Mouse (Mus musculus): ENCODE measurements around the gene Hist1h2bq. TPM values are rescaled to one million over a fixed set of nuclear protein-coding genes. Genes with fewer than 3 reads are reported as not detected.
"Not testable (repeated sequence)": the region's sequence is repeated elsewhere in the genome, so short reads cannot be mapped to it uniquely, and the experiment has no call there.

Hist1h2bq gene
- polyA plus RNA-seq, 1 experiment: 72.0 TPM

GRCm38 (mm10) chr13:21847883-21848282, 37.9 kb upstream of the Hist1h2bq start:
- no peak for TF ChIP-seq USF1 (IDR thresholded peaks at IDR 0.05; ENCODE audit: low read depth)
- no peak for TF ChIP-seq E2F4 (IDR thresholded peaks at IDR 0.05; ENCODE audit: insufficient read depth)
- no peak for TF ChIP-seq MYOD1 (IDR thresholded peaks at IDR 0.05; ENCODE audit: control insufficient read depth in 1 of 3, insufficient read length in 2 of 3, low read depth in 2 of 3)
- no peak for TF ChIP-seq REST (IDR thresholded peaks at IDR 0.05; ENCODE audit: insufficient read depth, insufficient read length)
- no peak for TF ChIP-seq CEBPB (IDR thresholded peaks at IDR 0.05; ENCODE audit: insufficient read depth, poor library complexity, severe bottlenecking)
- no peak for TF ChIP-seq POLR2AphosphoS2 (IDR thresholded peaks at IDR 0.05; ENCODE audit: insufficient read length, low read depth)
- no peak for TF ChIP-seq SRF (IDR thresholded peaks at IDR 0.05; ENCODE audit: control insufficient read depth, insufficient read length, low read depth)
- TF ChIP-seq TCF3 (IDR thresholded peaks at IDR 0.05; ENCODE audit: insufficient read length, low read depth): no peak
- TF ChIP-seq MYOG (IDR thresholded peaks at IDR 0.05; ENCODE audit: control insufficient read depth in 1 of 3, insufficient read depth in 1 of 3, insufficient read length in 2 of 3, low read depth in 2 of 3): no peak
- TF ChIP-seq TCF12 (IDR thresholded peaks at IDR 0.05; ENCODE audit: insufficient read depth, poor library complexity, severe bottlenecking): no peak
- no peak overlapping the region for H3K4me2 ChIP-seq (ENCODE audit: low read depth)
- no peaks in the 10 kb centered on the region for H3K79me2 ChIP-seq (ENCODE audit: control insufficient read depth, insufficient read depth)
- H3ac ChIP-seq (ENCODE audit: control insufficient read depth, insufficient read length): no peak overlapping the region
- H3K36me3 ChIP-seq (ENCODE audit: control insufficient read depth, insufficient read depth): no peaks in the 10 kb centered on the region
- H3K27me3 ChIP-seq (ENCODE audit: control insufficient read depth, insufficient read depth, insufficient read length): no peaks in the 10 kb centered on the region
- no peak overlapping the region for H3K4me3 ChIP-seq

- H3ac ChIP-seq (ENCODE audit: control insufficient read depth, insufficient read length); H3K27me3 ChIP-seq (ENCODE audit: control insufficient read depth, insufficient read depth, insufficient read length); H3K4me2 ChIP-seq (ENCODE audit: low read depth); H3K36me3 ChIP-seq (ENCODE audit: control insufficient read depth, insufficient read depth); H3K4me3 ChIP-seq; H3K79me2 ChIP-seq (ENCODE audit: control insufficient read depth, insufficient read depth): not testable (repeated sequence)
Measured at GRCm38 (mm10) chr13:21846356-21846755, 36.4 kb upstream of the Hist1h2bq start.

- not testable (repeated sequence) for H3K27me3 ChIP-seq (ENCODE audit: control insufficient read depth, insufficient read depth, insufficient read length); H3K79me2 ChIP-seq (ENCODE audit: control insufficient read depth, insufficient read depth); H3ac ChIP-seq (ENCODE audit: control insufficient read depth, insufficient read length); H3K4me3 ChIP-seq; H3K36me3 ChIP-seq (ENCODE audit: control insufficient read depth, insufficient read depth); H3K4me2 ChIP-seq (ENCODE audit: low read depth)
Measured at GRCm38 (mm10) chr13:21840508-21840907, 30.5 kb upstream of the Hist1h2bq start.

DNA sequence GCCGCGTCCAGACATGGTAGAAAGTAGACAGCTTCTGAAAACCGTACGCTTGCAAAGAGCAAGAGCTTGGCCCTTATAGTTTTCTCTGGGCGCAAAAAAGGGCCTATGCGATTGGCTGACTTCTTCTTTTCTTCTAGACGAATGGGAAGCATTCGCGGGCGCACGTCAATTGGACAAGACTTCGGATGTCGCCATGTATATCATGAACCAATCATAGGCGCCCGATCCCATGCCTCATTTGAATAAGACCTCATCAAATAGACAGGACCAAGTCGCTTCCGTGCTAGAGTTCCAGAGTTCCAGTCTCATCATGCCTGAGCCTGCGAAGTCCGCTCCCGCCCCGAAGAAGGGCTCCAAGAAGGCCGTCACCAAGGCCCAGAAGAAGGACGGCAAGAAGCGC, 23.5 kb upstream of the Hist1h2bq start, which contains the start of the genes Hist1h2ap and Hist1h2br:
Gene Hist1h2ap, minus strand, starts transcription at position 47 of the 400 bp plus-strand sequence.
Gene Hist1h2br, plus strand, starts transcription at position 283 of the 400 bp plus-strand sequence.
- H3K4me3 ChIP-seq; H3K79me2 ChIP-seq (ENCODE audit: control insufficient read depth, insufficient read depth); H3K4me2 ChIP-seq (ENCODE audit: low read depth); H3ac ChIP-seq (ENCODE audit: control insufficient read depth, insufficient read length); H3K27me3 ChIP-seq (ENCODE audit: control insufficient read depth, insufficient read depth, insufficient read length); H3K36me3 ChIP-seq (ENCODE audit: control insufficient read depth, insufficient read depth): not testable (repeated sequence)

GRCm38 (mm10) chr13:21831418-21832394, 21.7 kb upstream of the Hist1h2bq start, which contains the start of gene Hist1h4n:
TSS of gene Hist1h4n (minus strand) at chr13:21832196.
- H3K27me3 ChIP-seq (ENCODE audit: control insufficient read depth, insufficient read depth, insufficient read length); H3K79me2 ChIP-seq (ENCODE audit: control insufficient read depth, insufficient read depth); H3K4me2 ChIP-seq (ENCODE audit: low read depth); H3K4me3 ChIP-seq; H3ac ChIP-seq (ENCODE audit: control insufficient read depth, insufficient read length); H3K36me3 ChIP-seq (ENCODE audit: control insufficient read depth, insufficient read depth): not testable (repeated sequence)

GRCm38 (mm10) chr13:21830344-21830743, 20.3 kb upstream of the Hist1h2bq start:
- Histone ChIP-seq H3ac (ENCODE audit: control insufficient read depth, insufficient read length) (no peak overlapping the region), H3K4me2 (ENCODE audit: low read depth) (peak overlapping the region; percentile 22), H3K27me3 (ENCODE audit: control insufficient read depth, insufficient read depth, insufficient read length) (no peaks in the 10 kb centered on the region), H3K36me3 (ENCODE audit: control insufficient read depth, insufficient read depth) (no peaks in the 10 kb centered on the region), H3K4me3 (no peak overlapping the region), H3K79me2 (ENCODE audit: control insufficient read depth, insufficient read depth) (no peaks in the 10 kb centered on the region)
- no peak for TF ChIP-seq MYOG (IDR thresholded peaks at IDR 0.05; ENCODE audit: control insufficient read depth in 1 of 3, insufficient read depth in 1 of 3, insufficient read length in 2 of 3, low read depth in 2 of 3)
- no peak for TF ChIP-seq MAX (IDR thresholded peaks at IDR 0.05; ENCODE audit: low read depth)
- TF ChIP-seq SRF (IDR thresholded peaks at IDR 0.05; ENCODE audit: control insufficient read depth, insufficient read length, low read depth): no peak
- no peak for TF ChIP-seq TCF3 (IDR thresholded peaks at IDR 0.05; ENCODE audit: insufficient read length, low read depth)
- TF ChIP-seq TCF12 (IDR thresholded peaks at IDR 0.05; ENCODE audit: insufficient read depth, poor library complexity, severe bottlenecking): no peak
- no peak for TF ChIP-seq E2F4 (IDR thresholded peaks at IDR 0.05; ENCODE audit: insufficient read depth)
- no peak for TF ChIP-seq REST (IDR thresholded peaks at IDR 0.05; ENCODE audit: insufficient read depth, insufficient read length)
- no peak for TF ChIP-seq POLR2A (IDR thresholded peaks at IDR 0.05; ENCODE audit: insufficient read length, low read depth)
- TF ChIP-seq MYOD1 (IDR thresholded peaks at IDR 0.05; ENCODE audit: control insufficient read depth in 1 of 3, insufficient read length in 2 of 3, low read depth in 2 of 3): no peak
- no peak for TF ChIP-seq POLR2AphosphoS2 (IDR thresholded peaks at IDR 0.05; ENCODE audit: insufficient read length, low read depth)
- TF ChIP-seq CEBPB (IDR thresholded peaks at IDR 0.05; ENCODE audit: insufficient read depth, poor library complexity, severe bottlenecking): no peak
- TF ChIP-seq USF1 (IDR thresholded peaks at IDR 0.05; ENCODE audit: low read depth): no peak
